Mouse (Mus musculus): ENCODE measurements at regions not wholly inside any gene's neighbourhood (a gene's known extent, or its start where the extent isn't known, plus 50 kb on each side); places are given as distances from the start of the nearest gene placed in this dataset.

- Histone ChIP-seq H3K27ac (ENCODE audit: low read depth) (no peak overlapping the region), H3K4me1 (ENCODE audit: insufficient read depth) (no peaks in the 10 kb centered on the region), H3K36me3 (replicated peaks; ENCODE audit: insufficient read depth, low read length) (no peaks in the 10 kb centered on the region), H3K9me3 (ENCODE audit: low read length) (0 out of 2 replicates have a peak, but pooled peaks cover 2% of the 10 kb centered on the region), H3K4me3 (ENCODE audit: low read depth, low read length) (no peak overlapping the region), H3K9ac (replicated peaks) (no peak overlapping the region), H3K27me3 (ENCODE audit: insufficient read depth, low read length) (no peaks in the 10 kb centered on the region), H3K4me2 (ENCODE audit: low read depth, low read length) (no peak overlapping the region)
- WGBS (ENCODE audit: insufficient replicate concordance): 69% methylated on average over 4 of the region's 4 CpGs
- no peak for ATAC-seq
- no peak for TF ChIP-seq CTCF (IDR thresholded peaks at IDR 0.05; ENCODE audit: low read depth)
- no peak for TF ChIP-seq EP300 (IDR thresholded peaks at IDR 0.05; ENCODE audit: low read depth)
- no peak for DNase-seq
These were observed 311.8 kb downstream of the Icos start for GRCm38 (mm10) chr1:61289552-61289951.

- ATAC-seq (no peak), DNase-seq (no peak)
- no peaks in the 10 kb centered on the region for H3K27me3 ChIP-seq (ENCODE audit: insufficient read depth, low read length)
- 0 out of 2 replicates have a peak, but pooled peaks cover 2% of the 10 kb centered on the region for H3K9me3 ChIP-seq (ENCODE audit: low read length)
- WGBS (ENCODE audit: insufficient replicate concordance): 51% methylated on average over 5 of the region's 5 CpGs
- H3K4me3 ChIP-seq (ENCODE audit: low read depth, low read length): no peak overlapping the region
- no peak overlapping the region for H3K27ac ChIP-seq (ENCODE audit: low read depth)
- H3K9ac ChIP-seq (replicated peaks): no peak overlapping the region
- TF ChIP-seq EP300 (IDR thresholded peaks at IDR 0.05; ENCODE audit: low read depth) (no peak), CTCF (IDR thresholded peaks at IDR 0.05; ENCODE audit: low read depth) (no peak)
- no peak overlapping the region for H3K4me2 ChIP-seq (ENCODE audit: low read depth, low read length)
- no peaks in the 10 kb centered on the region for H3K36me3 ChIP-seq (replicated peaks; ENCODE audit: insufficient read depth, low read length)
- H3K4me1 ChIP-seq (ENCODE audit: insufficient read depth): no peaks in the 10 kb centered on the region
These were observed 315.4 kb downstream of the Icos start for GRCm38 (mm10) chr1:61293106-61293505.

DNA sequence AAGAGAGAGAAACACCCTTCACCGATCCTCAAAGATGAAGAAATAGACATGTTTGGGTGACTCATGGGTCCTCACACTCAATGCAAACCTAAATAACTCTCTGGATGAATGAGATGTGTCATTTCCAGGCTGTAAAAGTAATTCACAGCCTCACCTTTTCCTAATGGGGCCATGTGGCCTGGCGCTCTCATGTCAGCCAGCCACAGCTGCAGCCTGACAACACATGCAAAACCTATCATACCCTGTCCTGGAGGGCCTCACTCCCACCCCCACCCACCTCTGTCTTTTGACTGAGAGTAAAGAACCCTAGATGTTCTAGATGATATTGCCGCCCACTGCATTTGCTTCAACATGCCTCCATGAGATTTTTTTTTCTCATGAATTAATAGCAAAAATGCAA is 317.5 kb downstream of the Icos start:
- Histone ChIP-seq H3K4me3 (ENCODE audit: low read depth, low read length) (no peak overlapping the region), H3K9ac (replicated peaks) (no peak overlapping the region)

DNA sequence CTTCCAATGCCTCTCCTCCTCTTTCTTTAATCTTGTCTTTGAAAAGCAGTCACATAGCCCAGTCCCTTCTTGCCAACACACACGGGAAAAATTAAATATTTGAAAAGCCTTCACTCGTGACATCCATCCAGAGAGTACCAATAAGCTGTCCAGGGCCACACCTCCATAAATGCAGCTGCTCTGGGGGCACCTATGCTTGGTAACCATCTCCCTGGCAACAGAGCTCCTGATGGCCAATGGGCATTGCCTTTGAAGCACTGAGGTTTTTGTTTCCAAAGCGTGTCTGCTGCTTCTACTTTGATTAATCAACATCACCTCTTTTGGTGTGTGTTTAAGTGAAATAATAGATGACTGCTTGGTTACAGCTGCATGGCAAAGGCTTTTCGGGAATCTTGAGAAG is 319.1 kb downstream of the Icos start:
- TF ChIP-seq EP300 (IDR thresholded peaks at IDR 0.05; ENCODE audit: low read depth): no peak
- TF ChIP-seq CTCF (IDR thresholded peaks at IDR 0.05; ENCODE audit: low read depth): no peak
- 56% methylated on average over 4 of the region's 4 CpGs for WGBS (ENCODE audit: insufficient replicate concordance)
- no peak for DNase-seq

More for the DNA sequence above, 317.5 kb downstream of the Icos start:
- no peaks in the 10 kb centered on the region for H3K4me1 ChIP-seq (ENCODE audit: insufficient read depth)
- no peak for ATAC-seq
- 0 out of 2 replicates have a peak, but pooled peaks cover 2% of the 10 kb centered on the region for H3K9me3 ChIP-seq (ENCODE audit: low read length)
- no peak overlapping the region for H3K27ac ChIP-seq (ENCODE audit: low read depth)
- no peaks in the 10 kb centered on the region for H3K27me3 ChIP-seq (ENCODE audit: insufficient read depth, low read length)
- no peak for DNase-seq
- TF ChIP-seq CTCF (IDR thresholded peaks at IDR 0.05; ENCODE audit: low read depth) (no peak), EP300 (IDR thresholded peaks at IDR 0.05; ENCODE audit: low read depth) (no peak)
- WGBS (ENCODE audit: insufficient replicate concordance): 77% methylated on average over 3 of the region's 3 CpGs
- no peaks in the 10 kb centered on the region for H3K36me3 ChIP-seq (replicated peaks; ENCODE audit: insufficient read depth, low read length)
- H3K4me2 ChIP-seq (ENCODE audit: low read depth, low read length): no peak overlapping the region

DNA sequence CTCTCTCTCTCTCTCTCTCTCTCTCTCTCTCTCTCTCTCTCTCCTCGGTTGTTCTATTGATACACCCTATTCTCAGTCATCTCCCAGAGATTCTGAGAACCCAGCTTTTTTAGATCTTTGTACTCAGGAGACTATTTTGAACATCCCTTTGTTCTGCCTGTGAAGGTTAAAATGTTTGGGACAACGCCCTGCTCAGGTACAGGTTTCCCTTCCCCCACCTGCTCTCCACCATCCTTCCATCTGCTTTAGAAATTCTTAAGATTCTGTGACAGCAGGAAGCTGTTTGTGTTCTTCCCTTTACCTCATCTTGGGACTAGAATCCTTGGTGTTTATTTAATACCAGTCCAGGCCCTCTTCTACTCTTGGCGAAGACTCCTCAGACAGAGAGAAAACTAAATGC is 319.6 kb downstream of the Icos start:
- no peak for DNase-seq
- Histone ChIP-seq H3K36me3 (replicated peaks; ENCODE audit: insufficient read depth, low read length) (no peaks in the 10 kb centered on the region), H3K9me3 (ENCODE audit: low read length) (no peaks in the 10 kb centered on the region), H3K4me1 (ENCODE audit: insufficient read depth) (no peaks in the 10 kb centered on the region), H3K9ac (replicated peaks) (no peak overlapping the region), H3K4me3 (ENCODE audit: low read depth, low read length) (no peak overlapping the region), H3K27ac (ENCODE audit: low read depth) (no peak overlapping the region), H3K27me3 (ENCODE audit: insufficient read depth, low read length) (no peaks in the 10 kb centered on the region), H3K4me2 (ENCODE audit: low read depth, low read length) (no peak overlapping the region)
- TF ChIP-seq EP300 (IDR thresholded peaks at IDR 0.05; ENCODE audit: low read depth): no peak
- no peak for TF ChIP-seq CTCF (IDR thresholded peaks at IDR 0.05; ENCODE audit: low read depth)
- no peak for ATAC-seq
- WGBS (ENCODE audit: insufficient replicate concordance): 76% methylated on average over 3 of the region's 3 CpGs

More for the DNA sequence above, 319.1 kb downstream of the Icos start:
- H3K27ac ChIP-seq (ENCODE audit: low read depth): no peak overlapping the region
- H3K4me1 ChIP-seq (ENCODE audit: insufficient read depth): no peaks in the 10 kb centered on the region
- H3K9me3 ChIP-seq (ENCODE audit: low read length): 0 out of 2 replicates have a peak, but pooled peaks cover 2% of the 10 kb centered on the region
- no peaks in the 10 kb centered on the region for H3K36me3 ChIP-seq (replicated peaks; ENCODE audit: insufficient read depth, low read length)
- no peak overlapping the region for H3K4me2 ChIP-seq (ENCODE audit: low read depth, low read length)
- ATAC-seq: no peak
- no peak overlapping the region for H3K9ac ChIP-seq (replicated peaks)
- no peaks in the 10 kb centered on the region for H3K27me3 ChIP-seq (ENCODE audit: insufficient read depth, low read length)
- no peak overlapping the region for H3K4me3 ChIP-seq (ENCODE audit: low read depth, low read length)

DNA sequence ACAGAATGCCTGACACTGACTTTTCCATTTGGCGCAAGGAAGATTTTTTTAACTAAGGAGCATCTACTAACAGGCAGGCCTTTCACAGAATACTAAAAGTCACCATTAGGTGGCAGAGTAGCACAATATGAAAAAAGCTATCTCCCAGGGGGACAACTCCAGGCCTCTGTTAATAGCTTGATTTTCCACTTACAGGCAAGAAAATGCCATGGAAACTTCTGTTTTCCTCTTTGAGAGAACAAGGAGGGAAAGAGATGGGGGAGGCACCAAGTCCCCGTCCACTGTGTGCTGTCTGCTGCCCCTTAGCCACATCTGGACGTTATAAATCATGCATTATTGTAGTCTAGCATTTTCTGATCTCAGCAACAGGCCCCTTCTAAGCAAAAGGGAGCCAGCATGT is 320.3 kb downstream of the Icos start:
- 49% methylated on average over 3 of the region's 3 CpGs for WGBS (ENCODE audit: insufficient replicate concordance)
- H3K4me2 ChIP-seq (ENCODE audit: low read depth, low read length): no peak overlapping the region
- no peaks in the 10 kb centered on the region for H3K36me3 ChIP-seq (replicated peaks; ENCODE audit: insufficient read depth, low read length)
- H3K27me3 ChIP-seq (ENCODE audit: insufficient read depth, low read length): no peaks in the 10 kb centered on the region
- ATAC-seq: no peak
- no peaks in the 10 kb centered on the region for H3K4me1 ChIP-seq (ENCODE audit: insufficient read depth)
- DNase-seq: no peak
- peak; percentile 59 for TF ChIP-seq CTCF (IDR thresholded peaks at IDR 0.05; ENCODE audit: low read depth)
- TF ChIP-seq EP300 (IDR thresholded peaks at IDR 0.05; ENCODE audit: low read depth): no peak
- no peak overlapping the region for H3K27ac ChIP-seq (ENCODE audit: low read depth)
- no peaks in the 10 kb centered on the region for H3K9me3 ChIP-seq (ENCODE audit: low read length)
- H3K4me3 ChIP-seq (ENCODE audit: low read depth, low read length): no peak overlapping the region
- H3K9ac ChIP-seq (replicated peaks): no peak overlapping the region

GRCm38 (mm10) chr1:61298779-61299178 is 321.1 kb downstream of the Icos start:
- WGBS (ENCODE audit: insufficient replicate concordance): 82% methylated on average over 6 of the region's 6 CpGs
- DNase-seq: no peak
- no peaks in the 10 kb centered on the region for H3K27me3 ChIP-seq (ENCODE audit: insufficient read depth, low read length)
- H3K4me2 ChIP-seq (ENCODE audit: low read depth, low read length): no peak overlapping the region
- H3K9ac ChIP-seq (replicated peaks): no peak overlapping the region
- H3K4me1 ChIP-seq (ENCODE audit: insufficient read depth): no peaks in the 10 kb centered on the region
- no peak overlapping the region for H3K27ac ChIP-seq (ENCODE audit: low read depth)
- no peak for ATAC-seq
- H3K9me3 ChIP-seq (ENCODE audit: low read length): no peaks in the 10 kb centered on the region
- no peaks in the 10 kb centered on the region for H3K36me3 ChIP-seq (replicated peaks; ENCODE audit: insufficient read depth, low read length)
- no peak overlapping the region for H3K4me3 ChIP-seq (ENCODE audit: low read depth, low read length)
- TF ChIP-seq EP300 (IDR thresholded peaks at IDR 0.05; ENCODE audit: low read depth): no peak
- no peak for TF ChIP-seq CTCF (IDR thresholded peaks at IDR 0.05; ENCODE audit: low read depth)
